Mouse (Mus musculus): Measurements from ENCODE around the gene Efhc1. TPM values are rescaled to one million over a fixed set of nuclear protein-coding genes. Genes with fewer than 3 reads are reported as not detected.

The Efhc1 gene
- polyA plus RNA-seq, 1 experiment, result 2.2 TPM

DNA sequence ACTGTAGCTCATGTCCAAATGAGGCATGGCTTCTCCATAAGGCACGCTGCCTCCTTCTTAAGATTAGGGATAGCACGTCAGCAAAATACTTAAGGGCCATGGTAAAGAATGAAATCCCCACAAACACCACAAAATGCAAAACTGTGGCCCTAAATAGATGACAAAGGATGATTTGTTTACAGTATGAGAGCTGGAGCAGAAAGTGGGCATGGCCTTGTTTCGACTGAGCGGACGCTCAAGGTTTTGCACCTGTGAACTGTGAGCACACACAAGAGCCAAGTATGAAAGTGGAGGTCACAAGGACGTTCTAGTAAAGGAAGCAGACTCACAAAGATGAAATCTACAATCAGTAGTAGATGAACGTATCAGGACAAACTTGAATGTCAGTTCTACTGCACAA lies 88.7 kb downstream of the Efhc1 start:
- no peak overlapping the region for H3K27ac ChIP-seq (ENCODE audit: insufficient read depth, low read length)
- H3K4me1 ChIP-seq (ENCODE audit: control insufficient read depth, insufficient read depth, low read length), result no peaks in the 10 kb centered on the region
- H3K4me3 ChIP-seq (ENCODE audit: insufficient read depth, low read length), result no peak overlapping the region
- no peak for TF ChIP-seq POLR2A (IDR thresholded peaks at IDR 0.05; ENCODE audit: extremely low read depth, insufficient read depth, low read length)

Other genes starting within 250 kb of the Efhc1 start
- gene Il17a, start 220.7 kb upstream of the Efhc1 start, polyA plus RNA-seq (2012; rRNA removed), result not detected in 2 replicates
- not detected in 2 replicates for gene Il17f, start 161.0 kb upstream of the Efhc1 start, polyA plus RNA-seq (2012; rRNA removed)
- 3.0 and 3.3 TPM in 2 replicates for gene Mcm3, start 131.3 kb upstream of the Efhc1 start, polyA plus RNA-seq (2012; rRNA removed)
- gene Paqr8, start 61.0 kb upstream of the Efhc1 start, polyA plus RNA-seq (2012; rRNA removed), result 79.4 and 85.9 TPM in 2 replicates
- 0.93 and 1.2 TPM in 2 replicates for gene Tram2, start 127.6 kb downstream of the Efhc1 start, polyA plus RNA-seq (2012; rRNA removed)

All from cortical plate, adult 2 months (tissue).